Mouse (Mus musculus) adrenal gland, adult 8-10 months (tissue): ENCODE measurements around the gene Brd9. TPM values are rescaled to one million over a fixed set of nuclear protein-coding genes. Genes with fewer than 3 reads are reported as not detected.
A peak's percentile ranks its signal among the peaks of the same experiment; 100 is the strongest.
"Not testable (repeated sequence)": the region's sequence is repeated elsewhere in the genome, so short reads cannot be mapped to it uniquely, and the experiment has no call there.

ENCODE experiments used
- DNase-seq: peaks from one replicate; pipeline ENCODE4 v3.0.0; 2022
- microRNA-seq, 2 experiments: library from miRNA; unstranded; fragments of <30 nt; microRNA quantifications; one replicate each; pipeline ENCODE4 v1.2.0; 2022
- total RNA-seq, 4 experiments: library from RNA; stranded (reverse); gene quantifications; 2 replicates each; pipeline ENCODE4 v1.2.4; 2022

Brd9 gene
- total RNA-seq, 4 experiments from 2014 or later = 29.7 to 53.5 (median 41.0) TPM

DNA sequence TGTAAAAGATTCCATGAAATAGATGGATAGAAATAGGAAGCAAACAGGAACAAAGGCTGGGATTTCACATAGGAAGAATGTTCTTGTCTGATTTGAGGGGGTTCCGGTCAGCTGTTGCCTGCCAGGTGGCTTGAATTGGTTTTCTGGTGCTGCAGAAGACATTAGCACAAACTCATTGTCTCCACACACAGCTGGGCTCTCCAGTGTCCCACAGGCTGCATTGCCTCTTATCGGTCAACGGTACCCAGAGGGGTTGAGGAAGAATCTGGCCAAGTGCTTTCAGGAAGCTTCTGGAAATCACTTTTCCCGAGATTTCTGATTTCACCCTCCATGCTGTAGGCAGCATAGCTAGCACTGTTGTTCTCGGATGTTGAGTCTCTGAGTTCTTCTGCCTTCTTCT lies 53.7 kb downstream of the Brd9 start:
- no peak for DNase-seq

DNA sequence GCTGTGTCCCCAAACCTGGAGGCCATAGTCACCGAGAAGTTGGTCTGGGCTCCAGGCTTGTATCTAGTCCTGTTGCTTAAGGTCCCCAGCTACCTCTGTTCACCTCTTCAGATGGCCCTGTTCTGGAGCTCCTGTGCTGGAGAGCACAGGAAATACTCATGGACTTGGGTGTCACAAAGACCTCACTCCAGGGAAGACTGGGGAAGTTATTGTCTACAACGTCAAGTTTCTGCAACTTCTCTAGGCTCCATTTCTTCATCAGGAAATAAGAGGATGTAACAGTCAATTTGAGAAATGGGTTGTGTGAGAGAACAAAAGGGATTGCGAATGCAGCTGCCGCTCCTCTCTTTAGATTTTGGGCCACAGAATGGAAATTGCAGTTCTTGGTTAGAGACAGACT lies 58.8 kb downstream of the Brd9 start:
- no peak for DNase-seq

DNA sequence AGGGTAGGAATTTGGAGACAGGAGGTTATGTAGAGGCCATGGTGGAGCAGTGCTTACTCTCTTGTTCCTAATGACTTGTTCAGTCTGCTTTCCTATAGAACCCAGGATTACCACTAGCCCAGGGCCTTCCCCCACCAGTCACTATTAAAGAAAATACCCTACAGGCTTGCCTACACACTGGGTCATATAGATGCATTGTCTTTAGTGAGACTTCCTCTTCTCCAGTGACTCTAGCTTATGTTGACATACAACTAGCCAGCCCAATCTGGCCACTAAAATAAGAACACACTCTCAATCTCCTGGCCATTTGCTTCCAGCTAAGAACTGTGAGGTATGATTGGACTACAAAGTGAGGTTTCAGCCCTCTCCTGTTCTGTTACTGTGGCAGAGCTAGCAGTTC lies 62.9 kb downstream of the Brd9 start:
- no peak for DNase-seq

DNA sequence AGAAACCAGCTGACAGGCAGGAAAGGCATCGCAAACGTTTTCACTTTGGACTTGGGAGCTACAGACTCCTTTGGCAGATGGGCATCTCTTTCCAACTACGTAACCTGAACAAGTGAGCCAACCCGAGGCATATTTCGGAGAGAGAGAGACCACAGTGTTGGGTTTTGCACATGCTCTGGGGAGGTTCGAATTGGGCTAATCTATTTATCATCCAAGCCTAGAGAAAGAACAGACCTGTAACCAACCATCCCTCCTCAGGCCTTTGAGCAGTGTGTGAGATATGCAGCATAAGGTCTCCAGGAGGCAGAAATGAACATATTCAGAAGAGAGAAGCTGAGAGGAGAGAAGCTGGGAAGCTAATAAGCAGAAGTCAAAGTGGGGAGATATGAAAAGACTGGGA lies 63.4 kb downstream of the Brd9 start:
- DNase-seq = no peak

DNA sequence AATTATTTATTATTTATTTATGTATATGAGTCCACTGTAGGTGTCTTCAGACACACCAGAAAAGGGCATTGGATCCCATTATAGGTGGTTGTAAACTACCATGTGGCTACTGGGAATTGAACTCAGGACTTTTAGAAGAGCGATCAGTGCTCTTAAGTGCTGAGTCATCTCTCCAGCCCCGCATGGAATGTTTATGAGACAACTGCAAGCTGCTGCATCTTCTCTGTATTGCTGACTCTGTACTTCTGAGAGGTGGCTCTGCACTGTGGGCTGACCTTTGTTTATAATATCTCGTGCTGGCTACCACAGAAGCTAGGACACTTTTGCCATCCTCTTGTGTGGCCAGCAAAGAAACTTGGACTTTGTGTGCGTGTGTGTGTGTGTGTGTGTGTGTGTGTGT lies 63.9 kb downstream of the Brd9 start:
- DNase-seq = no peak

DNA sequence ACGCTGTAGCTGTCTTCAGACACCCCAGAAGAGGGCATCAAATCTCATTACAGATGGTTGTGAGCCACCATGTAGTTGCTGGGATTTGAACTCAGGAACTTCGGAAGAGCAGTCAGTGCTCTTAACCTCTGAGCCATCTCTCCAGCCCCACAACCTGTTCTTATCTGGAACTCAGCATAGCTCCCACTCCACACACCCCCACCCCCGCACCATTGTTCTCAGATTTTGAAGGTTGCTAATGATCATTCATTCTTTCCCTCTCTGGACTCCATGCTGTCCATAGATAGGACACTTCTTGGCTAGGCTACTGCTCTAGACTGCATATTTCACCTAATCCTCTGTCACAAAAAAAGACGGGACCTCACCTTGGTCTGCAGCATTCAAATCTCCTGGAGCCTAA lies 69.3 kb downstream of the Brd9 start:
- DNase-seq = not testable (repeated sequence)

DNA sequence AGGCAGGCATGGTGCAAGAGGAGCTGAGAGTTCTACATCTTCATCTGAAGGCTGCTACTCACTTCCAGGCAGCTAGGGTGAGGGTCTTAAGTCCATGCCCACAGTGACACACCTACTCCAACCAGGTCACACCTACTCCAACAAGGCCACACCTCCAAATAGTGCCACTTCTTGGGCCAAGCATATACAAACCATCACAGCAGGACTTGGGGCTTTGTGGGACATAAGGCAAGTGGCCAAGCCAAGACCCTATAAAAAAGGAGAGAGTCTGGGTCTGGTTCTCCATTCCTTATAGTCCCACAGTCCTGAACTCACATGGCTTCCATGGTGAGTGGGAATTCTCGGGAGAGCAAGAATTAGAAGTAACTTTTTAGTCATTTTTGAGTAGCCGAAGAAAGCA lies 70.6 kb downstream of the Brd9 start:
- DNase-seq = not testable (repeated sequence)

DNA sequence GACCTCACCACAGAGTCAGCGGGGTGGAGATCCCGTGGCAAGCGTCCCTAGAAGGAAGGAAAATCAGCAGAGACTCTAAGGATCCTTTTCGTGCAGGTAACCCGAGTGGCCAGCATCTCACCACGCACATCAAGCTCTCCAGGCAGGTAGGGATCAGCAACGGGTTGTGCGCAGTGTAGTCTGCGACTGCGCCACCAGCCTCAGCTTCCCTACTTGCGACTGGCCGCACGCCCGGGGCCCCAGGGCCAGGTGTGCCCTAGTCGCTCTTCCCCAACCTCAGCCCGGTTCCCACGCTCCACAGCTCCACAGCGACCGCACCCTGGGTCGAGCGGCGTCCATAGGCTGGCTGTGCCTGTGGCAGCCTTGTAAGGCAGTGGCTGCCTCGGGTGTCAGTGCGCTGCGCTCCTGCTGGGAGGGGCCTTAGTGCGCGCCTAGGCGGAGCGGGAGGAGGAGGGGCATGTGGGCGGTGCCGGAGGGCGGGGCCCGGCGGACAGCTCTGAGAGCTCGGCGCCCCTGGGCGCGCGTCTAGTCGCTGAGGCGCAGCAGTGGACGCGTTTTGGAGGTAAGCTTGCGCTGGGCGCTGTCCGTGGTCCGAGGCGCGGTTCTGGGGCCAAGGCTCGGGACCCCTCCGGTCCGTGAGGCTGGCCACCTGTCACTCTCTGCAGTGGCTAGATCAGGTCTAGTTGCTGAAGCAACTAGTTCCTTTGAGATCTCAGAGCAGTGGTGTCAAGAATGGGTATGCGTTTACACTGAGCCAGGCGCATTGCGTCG lies 71.5 kb downstream of the Brd9 start, which contains the start of gene Tppp:
Tppp (plus strand) TSS at position 460 of the 771 bp plus-strand sequence.
- DNase-seq = peak; percentile 92

DNA sequence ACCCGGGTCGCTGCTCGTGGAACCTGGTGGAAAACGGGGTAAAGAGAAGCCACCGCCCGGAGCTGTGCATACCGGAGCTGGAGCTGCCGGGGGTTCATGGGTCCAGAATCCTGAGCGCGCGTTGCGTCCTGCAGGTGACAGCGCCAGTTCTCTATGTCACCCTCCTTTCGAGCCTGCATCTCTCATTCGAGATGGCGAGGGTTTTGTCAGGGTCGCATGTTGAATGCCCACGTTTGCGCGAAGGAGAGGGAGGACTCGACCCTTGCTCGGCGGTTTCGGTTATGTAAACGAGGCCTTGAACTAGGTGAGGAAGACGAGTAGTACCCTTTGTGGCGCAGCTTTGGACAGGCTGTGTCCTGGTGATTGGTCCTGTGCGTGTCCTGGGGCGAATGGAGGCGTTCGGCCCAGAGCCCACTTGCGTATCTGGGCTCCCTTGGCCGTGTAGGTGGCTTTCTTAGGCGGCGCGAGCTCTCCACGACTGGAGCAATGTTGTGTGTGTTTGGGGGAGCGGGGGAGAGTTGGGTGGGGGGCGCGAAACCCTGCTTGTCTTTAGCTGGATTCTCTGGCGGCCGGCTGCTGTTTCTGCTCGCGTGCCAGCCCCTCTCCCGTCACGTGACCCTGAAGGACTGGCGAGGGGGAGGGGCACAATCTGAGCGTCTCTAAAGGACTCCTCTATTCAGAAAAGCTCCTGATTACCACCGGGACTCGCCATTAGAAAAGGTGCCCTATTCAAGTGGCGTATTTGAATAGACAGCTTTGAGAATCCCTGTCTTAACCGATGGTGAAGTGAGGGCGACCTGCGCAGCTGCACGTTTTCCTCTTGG lies 72.4 kb downstream of the Brd9 start:
- DNase-seq = peak; percentile 57

Small RNAs within 50 kb of the gene (microRNA-seq; reads per million reads assigned to microRNA genes)
- gene Gm25197 = 0 reads per million in 2 experiments

Other genes with a start within 250 kb of the Brd9 start
- gene Slc6a19, start 232.9 kb upstream of the Brd9 start, total RNA-seq = under 1 TPM in 3 of 4 experiments, not detected in 1; 0.09 to 0.70 (median 0.35) TPM
- 10 to 100 TPM; 42.4 to 95.1 (median 62.1) TPM for gene Slc12a7, start 204.7 kb upstream of the Brd9 start, total RNA-seq
- gene Nkd2, start 90.2 kb upstream of the Brd9 start, total RNA-seq = 1 to 10 TPM; 2.5 to 3.7 (median 2.7) TPM
- gene Trip13, start within 50 bp of the Brd9 start, total RNA-seq = 1 to 10 TPM in 3 of 4 experiments, under 1 TPM in 1; 0.87 to 1.6 (median 1.2) TPM
- gene Zdhhc11, start 26.0 kb downstream of the Brd9 start, total RNA-seq = not detected
- gene Tppp, start 71.6 kb downstream of the Brd9 start, total RNA-seq = 10 to 100 TPM in 3 of 4 experiments, 1 to 10 TPM in 1; 8.2 to 16.4 (median 14.6) TPM
- gene Cep72, start 124.5 kb downstream of the Brd9 start, total RNA-seq = 10 to 100 TPM in 1 of 4 experiments, 1 to 10 TPM in 3; 3.9 to 11.5 (median 7.5) TPM
- gene Slc9a3, start 183.6 kb downstream of the Brd9 start, total RNA-seq = 1 to 10 TPM in 1 of 4 experiments, under 1 TPM in 3; 0.40 to 1.1 (median 0.56) TPM